Comparison of ENCODE assay signal across 33 mouse cellular contexts in the genomic region with DNA sequence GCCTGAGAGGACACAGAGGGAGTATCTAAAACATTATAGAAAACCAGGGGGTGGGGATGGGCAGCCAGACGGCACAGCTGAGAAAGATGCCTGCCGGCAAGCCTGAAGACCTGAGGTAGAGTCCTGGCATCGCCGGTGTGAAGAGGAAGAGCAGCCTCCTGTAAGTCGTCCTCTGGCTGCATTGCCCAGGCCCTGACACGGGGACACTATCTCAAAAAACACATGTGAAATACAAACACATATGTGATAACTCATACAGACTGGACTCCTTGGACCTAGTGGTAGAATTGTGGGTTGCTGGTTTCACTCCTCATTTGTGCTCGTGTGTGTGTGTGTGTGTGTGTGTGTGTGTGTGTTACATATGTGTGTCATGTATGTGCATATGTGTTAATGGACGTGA. TPM values are rescaled to one million over a fixed set of nuclear protein-coding genes. Genes with fewer than 3 reads are reported as not detected.
DNase-seq lines count a peak whose midpoint lies in the region; ATAC-seq and TF ChIP-seq lines count a peak whose summit lies in the region.
"Had no signal": no experiment of that assay in that cellular context is flagged by ENCODE, and none has a peak within 500 bp of the region (broad histone marks: within the 10 kb centered on the region; RNA-seq: fewer than 3 reads in every experiment).

No protein-coding gene starts in this region.

- 0 out of 2 replicates have a peak, but pooled peaks have one; percentile 14 for ATAC-seq in lung, embryonic 14.5 days (ENCODE audit: insufficient read depth)
- peak; percentile 79 for ATAC-seq in liver, embryonic 12.5 days
- peak; percentile 47 for ATAC-seq in megakaryocyte progenitor cell, adult 5-6 weeks (replicated peaks; ENCODE audit: poor library complexity)
- ATAC-seq: forebrain, embryonic 13.5 days; lung, postnatal 0 days; midbrain, embryonic 13.5 days had no signal

- H3K9ac ChIP-seq in lung, embryonic 14.5 days = no peak overlapping the region
- 0 out of 2 replicates have a peak overlapping the region, but pooled peaks have one; percentile 27 for H3K9ac ChIP-seq in liver, embryonic 12.5 days
- H3K9ac ChIP-seq: embryonic facial prominence, embryonic 12.5 days; forebrain, embryonic 13.5 days; hindbrain, embryonic 12.5 days; limb, embryonic 15.5 days; midbrain, embryonic 13.5 days had no signal

- H3K9me3 ChIP-seq in lung, embryonic 14.5 days (ENCODE audit: low read depth, low read length) = no peaks in the 10 kb centered on the region
- no peaks in the 10 kb centered on the region for H3K9me3 ChIP-seq in liver, embryonic 12.5 days (replicated peaks)
- H3K9me3 ChIP-seq: embryonic facial prominence, embryonic 12.5 days; forebrain, embryonic 13.5 days; hindbrain, embryonic 12.5 days; limb, embryonic 15.5 days; midbrain, embryonic 13.5 days had no signal

- H3K27ac ChIP-seq in lung, embryonic 14.5 days (ENCODE audit: low read depth) = no peak overlapping the region
- peak overlapping the region; percentile 69 for H3K27ac ChIP-seq in liver, embryonic 12.5 days
- H3K27ac ChIP-seq: embryonic facial prominence, embryonic 12.5 days; forebrain, embryonic 13.5 days; hindbrain, embryonic 12.5 days; limb, embryonic 15.5 days; midbrain, embryonic 13.5 days had no signal

- H3K4me2 ChIP-seq in lung, embryonic 14.5 days = no peak overlapping the region
- H3K4me2 ChIP-seq in liver, embryonic 12.5 days = peak overlapping the region; percentile 38
- H3K4me2 ChIP-seq: embryonic facial prominence, embryonic 12.5 days; forebrain, embryonic 13.5 days; hindbrain, embryonic 12.5 days; limb, embryonic 15.5 days; midbrain, embryonic 13.5 days had no signal

- H3K4me3 ChIP-seq in lung, embryonic 14.5 days (ENCODE audit: low read depth, low read length) = no peak overlapping the region
- no peak overlapping the region for H3K4me3 ChIP-seq in liver, embryonic 12.5 days
- H3K4me3 ChIP-seq: embryonic facial prominence, embryonic 12.5 days; erythroblast, embryonic 14.5 days; forebrain, embryonic 13.5 days; hindbrain, embryonic 12.5 days; limb, embryonic 15.5 days; midbrain, embryonic 13.5 days had no signal

- no peaks in the 10 kb centered on the region for H3K27me3 ChIP-seq in lung, embryonic 14.5 days (ENCODE audit: insufficient read depth, low read length)
- no peaks in the 10 kb centered on the region for H3K27me3 ChIP-seq in liver, embryonic 12.5 days (replicated peaks)
- H3K27me3 ChIP-seq: embryonic facial prominence, embryonic 12.5 days; forebrain, embryonic 13.5 days; hindbrain, embryonic 12.5 days; limb, embryonic 15.5 days; midbrain, embryonic 13.5 days had no signal

- no peaks in the 10 kb centered on the region for H3K4me1 ChIP-seq in lung, embryonic 14.5 days (ENCODE audit: insufficient read depth)
- peaks cover 62% of the 10 kb centered on the region for H3K4me1 ChIP-seq in liver, embryonic 12.5 days
- H3K4me1 ChIP-seq: embryonic facial prominence, embryonic 12.5 days; forebrain, embryonic 13.5 days; hindbrain, embryonic 12.5 days; midbrain, embryonic 13.5 days had no signal

- no peak for TF ChIP-seq CTCF in lung, embryonic 14.5 days (IDR thresholded peaks at IDR 0.05; ENCODE audit: low read depth)

- no peak for DNase-seq in lung, embryonic 14.5 days
- no peak for DNase-seq in lung, postnatal 36 days
- DNase-seq in c-Kit-negative CD71-positive TER-119-positive erythroid progenitor cells, embryonic 14.5 days (ENCODE audit: low read depth, low spot score) = peak; percentile 40
- no peak for DNase-seq in neural tube, embryonic 10.5 days (ENCODE audit: extremely low spot score, low spot score)
- DNase-seq in layer of hippocampus, adult 11-12 months (ENCODE audit: low spot score) = no peak
- DNase-seq: adrenal gland, postnatal 36 days; cerebellum, adult 2 months; cerebellum, postnatal 25 days; kidney, adult 18-20 months; kidney, postnatal 10 days; left cerebral cortex, postnatal 4 days; retina, postnatal 1 day had no signal

- H3K36me3 ChIP-seq in lung, embryonic 14.5 days (ENCODE audit: insufficient read depth) = no peaks in the 10 kb centered on the region
- H3K36me3 ChIP-seq in liver, embryonic 12.5 days = no peaks in the 10 kb centered on the region
- H3K36me3 ChIP-seq: embryonic facial prominence, embryonic 12.5 days; hindbrain, embryonic 12.5 days; limb, embryonic 15.5 days; midbrain, embryonic 13.5 days had no signal

- WGBS in lung, embryonic 14.5 days = 83% methylated on average over 8 of the region's 8 CpGs
- 49% methylated on average over 8 of the region's 8 CpGs for WGBS in liver, embryonic 12.5 days (ENCODE audit: insufficient replicate concordance)

RNA-seq across cellular contexts. Expression of a gene that starts 7.3 kb away (rescaled TPM):
- not detected in 2 replicates for polyA plus RNA-seq in lung, embryonic 14.5 days (2014; fragmentation: Nextera tagmentation; extraction: Ambion mirVana)
- polyA plus RNA-seq in liver, embryonic 12.5 days (2016; fragmentation: Nextera tagmentation; extraction: Ambion mirVana) = not detected in 2 replicates
- total RNA-seq in megakaryocyte progenitor cell, adult 5-6 weeks (2015) = not detected in 2 replicates
- not detected in 2 replicates for total RNA-seq in megakaryocyte progenitor cell, adult 5-6 weeks (2017)
- total RNA-seq: adrenal gland, postnatal 36 days; gastrocnemius, postnatal 4 days; heart, adult 8-10 months; heart, postnatal 25 days; layer of hippocampus, adult 18-20 months; layer of hippocampus, postnatal 14 days; left cerebral cortex, adult 8-10 months; left cerebral cortex, postnatal 4 days; monocyte, adult 5-6 weeks had no signal
- polyA plus RNA-seq: cerebellum, adult 2 months; embryonic facial prominence, embryonic 12.5 days; erythroblast, embryonic 14.5 days; forebrain, embryonic 13.5 days; heart, embryonic 14.5 days; hindbrain, embryonic 12.5 days; lung, postnatal 0 days; midbrain, embryonic 13.5 days; neural tube, embryonic 11.5 days; spleen, adult 2 months had no signal

RNA-seq across cellular contexts. Expression of a gene that starts 23.7 kb away (rescaled TPM):
- not detected in 2 replicates for polyA plus RNA-seq in lung, embryonic 14.5 days (2014; fragmentation: Nextera tagmentation; extraction: Ambion mirVana)
- polyA plus RNA-seq in liver, embryonic 12.5 days (2016; fragmentation: Nextera tagmentation; extraction: Ambion mirVana) = not detected in 2 replicates
- total RNA-seq in megakaryocyte progenitor cell, adult 5-6 weeks (2015) = not detected in 2 replicates
- total RNA-seq in megakaryocyte progenitor cell, adult 5-6 weeks (2017) = not detected in 2 replicates
- total RNA-seq: adrenal gland, postnatal 36 days; heart, adult 8-10 months; heart, postnatal 25 days; layer of hippocampus, adult 18-20 months; layer of hippocampus, postnatal 14 days; left cerebral cortex, adult 8-10 months; left cerebral cortex, postnatal 4 days; monocyte, adult 5-6 weeks had no signal
- polyA plus RNA-seq: cerebellum, adult 2 months; erythroblast, embryonic 14.5 days; forebrain, embryonic 13.5 days; heart, embryonic 14.5 days; hindbrain, embryonic 12.5 days; lung, postnatal 0 days; midbrain, embryonic 13.5 days; neural tube, embryonic 11.5 days; spleen, adult 2 months had no signal

RNA-seq across cellular contexts. Expression of a gene that starts 56.8 kb away (rescaled TPM):
- 71.4 and 74.5 TPM in 2 replicates for polyA plus RNA-seq in lung, embryonic 14.5 days (2014; fragmentation: Nextera tagmentation; extraction: Ambion mirVana)
- polyA plus RNA-seq in liver, embryonic 12.5 days (2016; fragmentation: Nextera tagmentation; extraction: Ambion mirVana) = 67.4 and 73.0 TPM in 2 replicates
- 34.2 and 37.4 TPM in 2 replicates for total RNA-seq in megakaryocyte progenitor cell, adult 5-6 weeks (2015)
- total RNA-seq in megakaryocyte progenitor cell, adult 5-6 weeks (2017) = 83.5 and 102 TPM in 2 replicates

RNA-seq across cellular contexts. Expression of a gene that starts 56.8 kb away (rescaled TPM):
- polyA plus RNA-seq in lung, embryonic 14.5 days (2014; fragmentation: Nextera tagmentation; extraction: Ambion mirVana) = not detected in 2 replicates
- not detected in 2 replicates for polyA plus RNA-seq in liver, embryonic 12.5 days (2016; fragmentation: Nextera tagmentation; extraction: Ambion mirVana)
- total RNA-seq in megakaryocyte progenitor cell, adult 5-6 weeks (2015) = not detected in 2 replicates
- total RNA-seq in megakaryocyte progenitor cell, adult 5-6 weeks (2017) = not detected in 2 replicates
- total RNA-seq: adrenal gland, postnatal 36 days; gastrocnemius, adult 18-20 months; gastrocnemius, postnatal 4 days; heart, adult 8-10 months; heart, postnatal 25 days; layer of hippocampus, adult 18-20 months; layer of hippocampus, postnatal 14 days; left cerebral cortex, adult 8-10 months; left cerebral cortex, postnatal 4 days; monocyte, adult 5-6 weeks had no signal
- polyA plus RNA-seq: cerebellum, adult 2 months; embryonic facial prominence, embryonic 12.5 days; erythroblast, embryonic 14.5 days; forebrain, embryonic 13.5 days; heart, embryonic 14.5 days; hindbrain, embryonic 12.5 days; limb, embryonic 15.5 days; lung, postnatal 0 days; midbrain, embryonic 13.5 days; neural tube, embryonic 11.5 days; spleen, adult 2 months; thymus, postnatal 0 days had no signal

RNA-seq across cellular contexts. Expression of a gene that starts 57.1 kb away (rescaled TPM):
- polyA plus RNA-seq in lung, embryonic 14.5 days (2014; fragmentation: Nextera tagmentation; extraction: Ambion mirVana) = 0.18 TPM in 1 of 2 replicates, not detected in the other
- polyA plus RNA-seq in liver, embryonic 12.5 days (2016; fragmentation: Nextera tagmentation; extraction: Ambion mirVana) = not detected in 2 replicates
- not detected in 2 replicates for total RNA-seq in megakaryocyte progenitor cell, adult 5-6 weeks (2015)
- not detected in 2 replicates for total RNA-seq in megakaryocyte progenitor cell, adult 5-6 weeks (2017)
- total RNA-seq: gastrocnemius, adult 18-20 months; heart, adult 8-10 months; heart, postnatal 25 days; layer of hippocampus, adult 18-20 months; layer of hippocampus, postnatal 14 days; left cerebral cortex, postnatal 4 days; monocyte, adult 5-6 weeks had no signal
- polyA plus RNA-seq: cerebellum, adult 2 months; erythroblast, embryonic 14.5 days; forebrain, embryonic 13.5 days; heart, embryonic 14.5 days; hindbrain, embryonic 12.5 days; midbrain, embryonic 13.5 days; neural tube, embryonic 11.5 days had no signal

Comparison
In these comparisons a context has a peak if more than half of its experiments do, and no peak if none do; other contexts are left out.
1. ATAC-seq: peak in every context shown above with its lines; median percentile 79 in liver, embryonic 12.5 days; 47 in megakaryocyte progenitor cell, adult 5-6 weeks; 14 in lung, embryonic 14.5 days.